Mouse (Mus musculus): ENCODE measurements at regions not wholly inside any gene's neighbourhood (a gene's known extent, or its start where the extent isn't known, plus 50 kb on each side); places are given as distances from the start of the nearest gene placed in this dataset.

DNA sequence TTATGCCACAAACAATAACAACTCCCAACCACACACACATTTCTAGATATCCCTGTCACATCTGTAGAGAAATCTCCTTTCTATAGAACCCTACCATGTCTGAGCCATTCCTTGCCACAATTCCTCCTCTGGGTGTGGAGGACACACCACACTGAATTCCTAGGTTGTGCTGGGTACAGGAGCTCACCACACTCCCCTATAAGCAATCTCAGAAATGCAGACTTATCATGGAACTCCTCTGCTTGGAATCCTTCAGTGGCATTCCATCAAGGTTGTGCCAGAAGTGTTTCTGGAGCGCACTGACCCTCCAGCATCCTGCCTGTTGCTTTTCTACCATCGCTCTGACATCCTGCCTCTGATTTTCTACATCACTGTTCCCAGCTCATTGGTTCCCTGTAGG is 1052.3 kb downstream of the A830018L16Rik start:
- H3ac ChIP-seq (ENCODE audit: control insufficient read depth, insufficient read length, low read depth) = no peak overlapping the region
- TF ChIP-seq USF1 (IDR thresholded peaks at IDR 0.05; ENCODE audit: low read depth) = no peak
- no peak for TF ChIP-seq MAX (IDR thresholded peaks at IDR 0.05)
- TF ChIP-seq CTCF (IDR thresholded peaks at IDR 0.05; ENCODE audit: control insufficient read depth, insufficient read depth, insufficient read length) = no peak
- H3K27me3 ChIP-seq (ENCODE audit: control insufficient read depth, insufficient read depth, insufficient read length) = no peaks in the 10 kb centered on the region
- no peaks in the 10 kb centered on the region for H3K79me2 ChIP-seq (ENCODE audit: control insufficient read depth, insufficient read depth)
- H3K36me3 ChIP-seq (ENCODE audit: control insufficient read depth, insufficient read depth) = no peaks in the 10 kb centered on the region
- H3K4me3 ChIP-seq (ENCODE audit: insufficient read depth, poor library complexity, severe bottlenecking) = no peak overlapping the region
- H3K79me3 ChIP-seq (ENCODE audit: low read depth) = no peaks in the 10 kb centered on the region

DNA sequence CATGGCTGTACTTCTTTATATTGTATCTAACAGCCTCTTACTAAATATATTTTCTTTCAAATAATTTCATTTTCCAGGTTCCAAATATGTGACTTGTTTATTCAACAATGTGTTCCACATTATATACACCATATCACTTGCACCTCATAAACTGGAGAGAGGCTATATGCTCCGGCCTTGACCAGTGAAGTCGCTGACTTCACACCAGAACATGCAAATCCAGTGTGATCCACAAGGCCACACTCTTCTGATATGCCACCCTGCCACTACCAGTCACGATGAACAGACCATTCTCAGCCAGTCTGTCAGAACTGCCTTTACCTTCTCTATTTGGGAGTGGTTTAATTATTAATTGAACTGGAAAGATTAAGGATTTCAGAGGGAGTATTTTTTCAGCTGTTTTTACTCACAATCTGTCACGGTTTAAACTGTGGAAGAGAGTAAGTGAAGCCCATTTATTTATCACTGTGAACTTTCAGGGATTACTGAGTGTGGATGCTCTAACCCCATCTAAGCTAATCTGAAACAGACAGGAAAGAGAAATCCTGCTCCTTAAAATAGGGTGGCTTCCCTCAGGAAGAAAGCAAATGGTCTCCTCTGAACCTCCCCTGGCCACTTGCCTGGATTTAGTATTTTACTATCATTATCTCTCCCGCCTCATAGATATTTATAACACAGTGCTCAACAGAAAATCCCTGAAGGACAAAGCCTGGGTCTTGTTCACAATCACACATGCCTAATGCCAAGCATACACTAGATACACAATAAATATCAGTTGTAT is 1065.3 kb downstream of the A830018L16Rik start:
- Histone ChIP-seq H3K27me3 (ENCODE audit: control insufficient read depth, insufficient read depth, insufficient read length) (no peaks in the 10 kb centered on the region), H3K4me3 (ENCODE audit: insufficient read depth, poor library complexity, severe bottlenecking) (no peak overlapping the region), H3ac (ENCODE audit: control insufficient read depth, insufficient read length, low read depth) (no peak overlapping the region), H3K79me3 (ENCODE audit: low read depth) (no peaks in the 10 kb centered on the region), H3K36me3 (ENCODE audit: control insufficient read depth, insufficient read depth) (no peaks in the 10 kb centered on the region), H3K79me2 (ENCODE audit: control insufficient read depth, insufficient read depth) (no peaks in the 10 kb centered on the region)
- TF ChIP-seq USF1 (IDR thresholded peaks at IDR 0.05; ENCODE audit: low read depth) (no peak), MAX (IDR thresholded peaks at IDR 0.05) (no peak), FOSL1 (IDR thresholded peaks at IDR 0.05; ENCODE audit: insufficient read depth, low read length, poor library complexity, severe bottlenecking) (no peak), CTCF (IDR thresholded peaks at IDR 0.05; ENCODE audit: control insufficient read depth, insufficient read depth, insufficient read length) (no peak), MYOG (IDR thresholded peaks at IDR 0.05; ENCODE audit: control insufficient read depth, extremely low read depth, insufficient read length) (no peak), CEBPB (IDR thresholded peaks at IDR 0.05; ENCODE audit: low read depth) (no peak), MYOD1 (IDR thresholded peaks at IDR 0.05; ENCODE audit: control insufficient read depth, insufficient read length, low read depth) (no peak)

DNA sequence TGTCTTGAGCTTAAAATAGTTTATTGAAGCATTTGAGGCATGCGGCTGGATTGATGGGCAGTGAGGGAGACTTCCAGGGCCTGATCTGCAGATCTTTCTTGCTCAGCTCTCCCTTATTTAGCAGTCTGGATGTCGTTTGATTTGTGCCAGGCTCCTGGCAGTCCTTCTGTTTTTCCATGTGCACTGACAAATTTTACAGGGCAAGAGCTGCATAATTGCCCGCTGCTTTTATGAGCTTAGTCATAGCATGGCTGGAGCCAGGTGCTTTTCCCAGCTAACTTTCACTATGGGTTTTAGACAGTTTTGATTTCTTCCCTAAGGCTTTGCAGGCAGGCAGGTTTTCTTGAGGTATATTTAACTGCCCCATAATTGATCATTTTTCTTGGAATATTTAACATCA is 1086.5 kb downstream of the A830018L16Rik start:
- no peaks in the 10 kb centered on the region for H3K79me2 ChIP-seq (ENCODE audit: control insufficient read depth, insufficient read depth)
- no peaks in the 10 kb centered on the region for H3K79me3 ChIP-seq (ENCODE audit: low read depth)
- TF ChIP-seq MYOG (IDR thresholded peaks at IDR 0.05; ENCODE audit: control insufficient read depth, extremely low read depth, insufficient read length) (no peak), MYOD1 (IDR thresholded peaks at IDR 0.05; ENCODE audit: control insufficient read depth, insufficient read length, low read depth) (no peak), CTCF (IDR thresholded peaks at IDR 0.05; ENCODE audit: control insufficient read depth, insufficient read depth, insufficient read length) (no peak), USF1 (IDR thresholded peaks at IDR 0.05; ENCODE audit: low read depth) (no peak), CEBPB (IDR thresholded peaks at IDR 0.05; ENCODE audit: low read depth) (no peak), FOSL1 (IDR thresholded peaks at IDR 0.05; ENCODE audit: insufficient read depth, low read length, poor library complexity, severe bottlenecking) (no peak), MAX (IDR thresholded peaks at IDR 0.05) (no peak)
- H3K36me3 ChIP-seq (ENCODE audit: control insufficient read depth, insufficient read depth) = no peaks in the 10 kb centered on the region
- H3ac ChIP-seq (ENCODE audit: control insufficient read depth, insufficient read length, low read depth) = no peak overlapping the region
- H3K4me3 ChIP-seq (ENCODE audit: insufficient read depth, poor library complexity, severe bottlenecking) = no peak overlapping the region
- H3K27me3 ChIP-seq (ENCODE audit: control insufficient read depth, insufficient read depth, insufficient read length) = no peaks in the 10 kb centered on the region

- Histone ChIP-seq H3K79me2 (ENCODE audit: control insufficient read depth, insufficient read depth) (no peaks in the 10 kb centered on the region), H3K4me3 (ENCODE audit: insufficient read depth, poor library complexity, severe bottlenecking) (no peak overlapping the region), H3K79me3 (ENCODE audit: low read depth) (no peaks in the 10 kb centered on the region), H3ac (ENCODE audit: control insufficient read depth, insufficient read length, low read depth) (no peak overlapping the region), H3K27me3 (ENCODE audit: control insufficient read depth, insufficient read depth, insufficient read length) (no peaks in the 10 kb centered on the region), H3K36me3 (ENCODE audit: control insufficient read depth, insufficient read depth) (no peaks in the 10 kb centered on the region)
- TF ChIP-seq FOSL1 (IDR thresholded peaks at IDR 0.05; ENCODE audit: insufficient read depth, low read length, poor library complexity, severe bottlenecking) (no peak), MAX (IDR thresholded peaks at IDR 0.05) (no peak), CTCF (IDR thresholded peaks at IDR 0.05; ENCODE audit: control insufficient read depth, insufficient read depth, insufficient read length) (no peak), MYOD1 (IDR thresholded peaks at IDR 0.05; ENCODE audit: control insufficient read depth, insufficient read length, low read depth) (no peak), USF1 (IDR thresholded peaks at IDR 0.05; ENCODE audit: low read depth) (no peak), CEBPB (IDR thresholded peaks at IDR 0.05; ENCODE audit: low read depth) (no peak), MYOG (IDR thresholded peaks at IDR 0.05; ENCODE audit: control insufficient read depth, extremely low read depth, insufficient read length) (no peak)
Observed at GRCm38 (mm10) chr1:12507997-12508396, 1094.1 kb downstream of the A830018L16Rik start.

DNA sequence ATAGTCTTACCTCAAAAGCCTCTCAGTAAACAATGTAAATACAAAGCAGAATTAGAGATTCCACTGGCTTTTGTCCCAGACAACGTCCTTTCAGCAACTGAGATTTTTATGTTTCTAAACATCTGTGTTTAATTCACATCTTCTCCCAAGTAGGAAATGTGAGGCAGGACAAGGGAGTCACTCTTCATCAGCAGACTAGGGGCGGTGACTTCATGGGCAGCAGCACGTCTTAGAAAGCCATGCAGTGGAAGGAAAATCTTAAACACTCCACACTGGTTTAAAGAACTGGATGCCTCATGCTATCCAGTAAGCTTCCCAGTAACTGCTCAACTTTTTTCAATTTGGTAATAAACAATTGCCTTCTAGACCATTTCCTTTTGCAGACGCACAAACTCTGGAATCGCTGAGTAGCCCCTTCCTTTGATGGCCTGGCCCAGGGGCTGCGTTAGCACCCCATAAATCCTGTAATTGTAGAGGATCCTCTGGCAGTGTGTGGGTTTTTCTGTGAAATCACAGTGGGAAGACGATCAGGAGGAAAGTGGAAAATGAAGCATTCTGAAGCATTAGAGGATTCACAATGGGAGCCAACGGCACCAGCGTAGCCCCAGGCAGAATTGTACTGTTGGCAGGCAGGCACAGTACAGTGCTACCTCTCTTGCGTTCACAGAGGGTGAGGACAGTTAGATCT is 1096.4 kb downstream of the A830018L16Rik start:
- Histone ChIP-seq H3ac (ENCODE audit: control insufficient read depth, insufficient read length, low read depth) (no peak overlapping the region), H3K27me3 (ENCODE audit: control insufficient read depth, insufficient read depth, insufficient read length) (no peaks in the 10 kb centered on the region), H3K4me3 (ENCODE audit: insufficient read depth, poor library complexity, severe bottlenecking) (no peak overlapping the region), H3K36me3 (ENCODE audit: control insufficient read depth, insufficient read depth) (no peaks in the 10 kb centered on the region), H3K79me3 (ENCODE audit: low read depth) (no peaks in the 10 kb centered on the region), H3K79me2 (ENCODE audit: control insufficient read depth, insufficient read depth) (no peaks in the 10 kb centered on the region)
- TF ChIP-seq FOSL1 (IDR thresholded peaks at IDR 0.05; ENCODE audit: insufficient read depth, low read length, poor library complexity, severe bottlenecking) (no peak), USF1 (IDR thresholded peaks at IDR 0.05; ENCODE audit: low read depth) (no peak)

GRCm38 (mm10) chr1:12519601-12520000 is 1105.7 kb downstream of the A830018L16Rik start:
- no peak for TF ChIP-seq MAX (IDR thresholded peaks at IDR 0.05)
- no peak for TF ChIP-seq CTCF (IDR thresholded peaks at IDR 0.05; ENCODE audit: control insufficient read depth, insufficient read depth, insufficient read length)
- TF ChIP-seq USF1 (IDR thresholded peaks at IDR 0.05; ENCODE audit: low read depth) = no peak
- TF ChIP-seq MYOG (IDR thresholded peaks at IDR 0.05; ENCODE audit: control insufficient read depth, extremely low read depth, insufficient read length) = no peak
- TF ChIP-seq FOSL1 (IDR thresholded peaks at IDR 0.05; ENCODE audit: insufficient read depth, low read length, poor library complexity, severe bottlenecking) = no peak
- no peak for TF ChIP-seq CEBPB (IDR thresholded peaks at IDR 0.05; ENCODE audit: low read depth)
- no peak for TF ChIP-seq MYOD1 (IDR thresholded peaks at IDR 0.05; ENCODE audit: control insufficient read depth, insufficient read length, low read depth)
- H3K36me3 ChIP-seq (ENCODE audit: control insufficient read depth, insufficient read depth) = no peaks in the 10 kb centered on the region
- no peaks in the 10 kb centered on the region for H3K79me2 ChIP-seq (ENCODE audit: control insufficient read depth, insufficient read depth)
- H3ac ChIP-seq (ENCODE audit: control insufficient read depth, insufficient read length, low read depth) = no peak overlapping the region
- no peaks in the 10 kb centered on the region for H3K27me3 ChIP-seq (ENCODE audit: control insufficient read depth, insufficient read depth, insufficient read length)
- no peak overlapping the region for H3K4me3 ChIP-seq (ENCODE audit: insufficient read depth, poor library complexity, severe bottlenecking)
- H3K79me3 ChIP-seq (ENCODE audit: low read depth) = no peaks in the 10 kb centered on the region

Data from C2C12 (cell line).